Mouse (Mus musculus): ENCODE measurements around the gene Adk.

The Adk gene

DNA sequence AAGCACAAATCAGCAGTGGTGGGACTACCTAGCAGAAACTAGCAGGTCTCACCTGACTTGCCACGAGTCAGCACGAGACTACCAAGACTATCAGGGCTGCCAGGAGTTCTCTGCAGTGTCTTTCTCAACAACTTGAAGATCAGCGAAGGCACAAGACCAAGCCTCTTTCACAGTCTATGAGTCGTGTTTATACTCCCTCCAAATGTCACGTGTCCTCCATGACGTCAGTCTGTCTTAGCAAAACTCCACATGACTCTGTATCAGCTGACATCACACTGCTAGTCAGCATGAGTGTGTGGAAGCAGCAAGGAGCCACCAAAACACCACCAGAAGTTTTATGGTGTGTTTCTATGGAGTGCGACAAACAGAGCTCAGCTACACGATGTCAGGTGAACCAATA, 215.9 kb downstream of the Adk start:
- no peak for DNase-seq (ENCODE audit: low read depth, low spot score)

DNA sequence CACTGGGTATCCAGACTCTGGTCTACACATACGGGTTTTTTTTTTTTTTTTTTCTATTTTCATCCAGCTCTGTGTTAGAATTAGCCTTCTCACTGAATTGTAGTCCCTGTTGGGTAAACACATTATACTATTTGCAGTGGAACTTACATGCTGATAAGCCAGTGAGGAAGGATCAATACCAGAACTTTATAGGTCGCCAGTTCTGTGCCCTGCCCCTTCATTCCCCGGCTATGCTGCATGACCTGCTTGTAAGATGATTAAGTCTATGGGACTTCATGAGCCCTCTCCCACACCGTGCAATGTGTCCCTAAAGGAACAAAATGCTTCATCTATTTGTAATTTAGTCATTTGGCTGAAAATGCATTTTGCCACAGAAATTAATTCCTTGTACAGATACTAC, 219.1 kb downstream of the Adk start:
- no peak for DNase-seq (ENCODE audit: low read depth, low spot score)

DNA sequence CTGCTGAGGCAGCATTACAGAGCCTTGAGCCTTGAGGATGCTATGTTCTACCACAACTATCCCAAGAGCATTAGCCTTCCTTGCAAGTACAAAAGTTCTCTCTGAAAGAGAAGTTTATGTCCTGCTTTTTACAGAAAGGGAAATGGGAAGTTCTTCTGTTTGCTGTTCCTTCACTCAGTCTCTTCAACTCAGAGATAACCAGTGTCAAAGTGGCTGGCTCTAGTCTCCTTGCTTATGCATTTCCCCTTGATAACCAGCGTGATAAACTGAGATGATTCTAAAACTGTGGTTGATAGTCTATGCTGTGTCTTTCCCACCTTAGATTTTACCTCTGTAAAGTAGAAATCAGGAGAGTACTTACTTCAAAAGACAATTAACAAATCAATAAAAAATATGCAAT, 223.4 kb downstream of the Adk start:
- no peak for DNase-seq (ENCODE audit: low read depth, low spot score)

DNA sequence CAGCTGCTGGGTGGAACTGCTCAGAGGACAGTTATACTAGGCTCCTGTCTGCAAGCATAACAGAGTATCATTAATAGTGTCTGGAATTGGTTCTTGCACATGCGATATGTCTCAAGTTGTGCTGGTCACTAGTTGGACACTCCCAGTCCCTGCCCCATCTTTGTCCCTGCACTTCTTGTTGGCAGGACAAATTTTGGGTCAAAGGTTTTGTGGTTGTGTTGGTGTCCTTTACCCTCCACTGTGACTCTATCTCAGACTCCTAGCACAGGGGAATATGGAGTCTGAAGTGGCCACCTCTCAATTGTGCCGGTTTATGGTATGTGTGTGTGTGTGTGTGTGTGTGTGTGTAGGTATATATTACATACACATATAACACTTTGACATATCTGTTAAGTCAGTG, 225.9 kb downstream of the Adk start:
- DNase-seq (ENCODE audit: low read depth, low spot score): no peak

DNA sequence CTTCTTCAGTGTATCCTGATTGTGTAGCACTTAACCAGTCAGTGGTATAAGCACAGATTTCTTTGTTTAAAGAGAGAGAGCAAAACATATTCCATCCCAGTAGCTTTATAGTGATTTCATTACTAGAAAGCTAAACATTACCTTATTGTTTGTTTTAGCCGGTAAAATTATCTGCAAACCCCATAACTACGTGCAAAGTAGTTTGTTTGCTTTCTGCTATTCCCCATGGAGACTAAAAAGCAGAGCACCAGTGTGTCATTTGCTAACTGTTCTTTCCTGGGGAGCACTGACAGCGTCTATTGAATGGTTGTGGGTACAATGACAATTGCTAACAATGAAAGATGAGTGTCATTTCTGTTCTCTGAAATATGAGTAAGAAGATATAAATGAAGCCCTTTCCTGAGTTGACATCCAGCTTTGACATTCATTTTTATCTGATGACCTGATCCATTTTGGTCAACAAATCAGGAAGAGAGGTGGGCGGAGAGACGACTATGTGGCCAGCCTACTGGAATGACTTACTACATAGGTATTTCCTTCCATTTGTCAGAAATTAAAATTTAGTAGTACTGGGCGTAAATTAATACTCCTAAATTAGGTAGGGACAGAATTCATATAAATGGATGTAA, 226.6 kb downstream of the Adk start:
- DNase-seq (ENCODE audit: low read depth, low spot score): no peak

DNA sequence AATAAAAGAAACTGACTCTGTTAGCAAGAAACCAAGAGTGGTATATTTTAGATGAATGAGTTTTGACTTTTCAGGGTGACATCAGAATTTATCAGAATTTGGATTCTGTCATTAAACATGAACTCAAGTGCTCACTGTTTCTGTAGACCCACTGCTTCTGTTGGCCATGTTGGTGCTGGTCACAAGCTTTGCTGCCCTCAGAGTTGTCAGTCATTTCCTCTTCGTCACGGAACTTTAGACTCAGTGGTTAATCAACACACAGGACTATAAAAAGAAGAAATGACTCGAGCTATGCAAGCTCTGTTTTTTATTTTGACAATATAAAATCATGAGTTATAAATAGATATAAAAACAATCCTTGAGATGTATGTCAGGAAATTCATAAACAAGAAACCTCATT, 228.1 kb downstream of the Adk start:
- no peak for DNase-seq (ENCODE audit: low read depth, low spot score)

DNA sequence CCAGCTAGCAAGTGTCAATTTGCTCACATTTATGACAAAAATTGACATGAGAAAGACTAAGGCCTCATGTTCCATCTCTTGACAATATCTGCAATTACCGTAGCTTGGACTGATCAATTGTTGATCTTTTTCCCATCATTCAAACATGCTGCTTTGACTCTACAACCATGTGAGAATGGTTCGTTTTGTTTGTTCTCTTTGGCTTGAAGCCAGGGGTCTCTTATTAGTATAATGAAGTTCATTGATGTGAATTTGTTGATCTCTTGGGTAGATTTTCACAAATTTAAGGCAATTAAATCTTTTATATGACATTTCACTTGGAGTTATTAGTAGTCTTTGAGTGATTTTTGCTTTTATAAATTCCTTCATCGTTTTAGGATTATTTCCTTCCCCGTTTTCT, 229.1 kb downstream of the Adk start:
- DNase-seq (ENCODE audit: low read depth, low spot score): no peak

DNA sequence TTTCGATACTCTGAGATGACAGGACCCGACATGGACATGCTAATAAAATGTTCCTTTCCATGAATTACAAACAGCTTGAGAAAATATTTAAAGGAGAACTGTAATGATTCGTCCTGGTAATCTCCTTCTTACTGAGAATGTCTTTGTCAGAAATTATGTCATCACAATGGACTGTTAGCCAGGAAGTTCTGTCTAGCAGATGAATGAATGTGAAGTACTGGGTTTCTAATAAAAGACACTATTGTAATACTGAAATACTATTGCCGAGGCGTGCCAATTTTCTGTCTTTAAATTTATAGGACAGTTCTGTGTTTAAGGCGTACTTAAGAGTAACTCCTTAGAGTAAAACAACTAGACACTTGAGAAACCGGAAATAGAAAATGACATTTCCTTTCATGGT, 231.7 kb downstream of the Adk start:
- DNase-seq (ENCODE audit: low read depth, low spot score): no peak

DNA sequence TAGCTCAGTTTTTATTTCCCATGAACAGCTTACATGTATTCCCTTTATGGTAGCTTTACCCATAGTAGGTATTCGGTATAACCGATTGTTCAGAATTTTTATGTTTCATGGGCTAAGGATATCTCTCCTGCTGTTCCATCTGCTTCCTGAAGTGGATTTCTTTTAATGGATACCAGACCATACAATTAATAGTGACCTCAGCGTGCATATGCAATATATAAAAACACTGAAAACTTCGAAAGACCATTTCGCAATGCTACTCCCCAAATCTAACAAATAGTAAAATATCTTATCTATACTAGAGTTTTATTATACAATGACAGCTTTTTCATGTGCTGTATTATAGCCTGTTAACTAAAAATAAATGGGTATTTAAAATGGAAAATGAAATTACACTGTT, 232.5 kb downstream of the Adk start:
- no peak for DNase-seq (ENCODE audit: low read depth, low spot score)

DNA sequence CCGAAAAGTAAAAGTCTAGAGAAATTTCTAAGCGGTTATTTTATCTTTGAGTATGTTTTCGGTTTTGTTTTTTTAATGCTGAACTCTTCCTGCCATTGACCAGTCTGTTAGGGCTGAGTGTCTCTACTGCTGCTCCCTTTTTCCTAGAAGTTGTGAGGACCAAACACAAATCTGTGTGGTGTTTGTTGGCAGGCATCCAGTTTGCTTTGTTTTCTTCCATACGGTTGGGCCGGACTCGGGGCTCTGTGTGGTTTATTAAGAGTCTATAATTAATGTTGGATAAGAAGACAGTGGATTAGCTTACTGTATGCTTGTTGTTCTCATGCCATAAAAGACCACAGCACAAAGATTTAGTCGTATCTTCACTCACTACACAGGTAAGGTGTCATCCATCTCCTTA, 233.9 kb downstream of the Adk start:
- DNase-seq (ENCODE audit: low read depth, low spot score): no peak

DNA sequence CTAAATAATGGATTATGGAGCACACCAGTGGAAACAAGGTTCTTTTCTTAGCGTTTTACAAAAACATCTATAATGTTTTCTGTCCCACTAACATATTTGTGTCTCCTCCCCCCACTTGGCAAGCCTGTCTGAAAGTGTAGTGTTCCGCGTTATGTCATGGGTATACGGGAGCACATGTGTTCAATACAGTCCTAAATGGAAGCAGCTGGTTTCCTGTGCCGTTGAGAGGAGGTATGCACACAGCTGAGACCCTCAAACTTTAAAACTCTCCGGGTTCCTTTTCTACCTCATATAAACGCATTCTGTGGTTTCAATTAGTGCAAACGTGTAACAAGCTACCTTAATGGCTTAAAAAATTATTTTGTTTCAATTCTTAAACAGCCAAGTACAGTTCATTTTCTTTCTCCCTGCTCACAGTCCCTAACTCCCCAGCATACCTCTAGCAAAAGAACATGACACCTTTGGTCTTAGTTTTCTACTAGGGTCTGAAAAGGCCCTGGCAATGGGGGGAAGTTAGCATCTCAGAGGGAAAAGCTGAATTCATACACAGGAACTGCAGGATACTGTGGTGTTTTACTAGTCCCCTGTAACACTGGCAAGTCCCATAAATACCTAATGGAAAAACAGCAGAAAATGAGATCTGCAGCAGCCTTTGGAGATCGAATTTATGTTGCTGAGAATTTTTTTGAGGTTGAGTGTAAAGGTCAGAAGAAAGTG, 235.5 kb downstream of the Adk start:
- DNase-seq (ENCODE audit: low read depth, low spot score): peak; percentile 44

DNA sequence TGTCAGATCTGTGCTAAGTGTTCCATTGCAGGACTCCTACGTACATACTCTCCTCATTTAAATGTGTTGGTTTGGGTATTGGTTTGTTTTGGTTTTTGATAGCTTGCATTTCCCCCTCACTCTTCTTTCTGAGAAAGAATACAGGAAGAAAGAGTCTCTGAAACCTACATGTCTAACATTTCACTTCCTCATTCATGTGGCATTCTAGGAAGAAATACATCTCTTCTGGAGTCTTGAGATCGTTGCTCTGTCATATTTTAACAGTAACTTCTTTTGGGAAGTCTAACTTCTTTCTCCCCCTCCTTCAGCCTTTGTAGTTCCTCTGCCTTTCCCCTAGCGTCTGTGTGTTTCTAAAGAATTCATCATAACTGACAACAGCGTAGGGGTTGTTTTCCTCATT, 247.4 kb downstream of the Adk start:
- no peak for DNase-seq (ENCODE audit: low read depth, low spot score)

DNA sequence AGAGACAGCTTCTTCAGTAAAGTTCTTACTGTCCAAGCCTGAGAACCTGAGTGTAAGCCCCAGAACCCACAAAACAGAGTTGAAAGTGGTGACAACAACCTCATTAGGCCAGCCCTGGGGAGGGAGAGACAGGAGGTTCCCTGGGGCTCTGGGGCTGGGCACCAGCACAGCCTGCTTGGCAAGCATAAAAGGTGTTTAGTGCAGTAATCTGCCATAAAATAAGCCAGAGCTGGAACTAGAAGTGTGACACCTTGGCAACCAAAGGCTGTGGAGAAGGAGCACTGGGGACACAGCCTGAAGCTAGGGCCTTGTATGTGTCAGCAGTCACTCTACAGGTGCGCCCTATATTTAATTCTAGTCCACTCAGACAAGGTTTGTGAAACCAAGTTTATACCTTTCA, 252.4 kb downstream of the Adk start:
- no peak for DNase-seq (ENCODE audit: low read depth, low spot score)

DNA sequence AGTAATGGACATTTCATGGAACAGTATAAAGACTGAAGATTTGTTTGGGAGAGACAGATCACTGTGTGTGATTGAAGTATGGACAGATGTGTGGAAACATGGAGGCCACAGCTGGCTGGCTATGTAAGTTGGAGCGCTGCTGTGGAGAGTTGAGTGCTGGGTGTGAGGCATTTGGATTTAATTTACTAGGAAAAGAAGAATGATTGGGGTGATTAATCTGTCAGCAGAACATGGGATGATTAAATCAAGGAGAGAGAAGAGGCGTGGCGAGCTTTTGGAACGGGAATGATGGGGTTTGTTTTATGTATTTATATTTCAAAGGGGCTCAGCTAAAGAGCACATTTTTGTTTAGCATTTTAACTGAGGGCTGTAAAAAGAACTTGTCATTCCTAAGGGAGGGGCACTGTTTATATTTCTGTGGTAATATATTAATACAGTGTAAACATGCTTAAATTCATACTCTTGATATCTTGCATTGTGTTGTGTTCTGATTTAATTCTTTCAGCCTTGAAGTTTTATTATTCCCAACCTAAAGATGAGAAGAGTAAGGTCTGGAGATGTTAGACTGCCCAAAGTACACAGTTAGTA, 256.1 kb downstream of the Adk start:
- peak; percentile 33 for DNase-seq (ENCODE audit: low read depth, low spot score)

DNA sequence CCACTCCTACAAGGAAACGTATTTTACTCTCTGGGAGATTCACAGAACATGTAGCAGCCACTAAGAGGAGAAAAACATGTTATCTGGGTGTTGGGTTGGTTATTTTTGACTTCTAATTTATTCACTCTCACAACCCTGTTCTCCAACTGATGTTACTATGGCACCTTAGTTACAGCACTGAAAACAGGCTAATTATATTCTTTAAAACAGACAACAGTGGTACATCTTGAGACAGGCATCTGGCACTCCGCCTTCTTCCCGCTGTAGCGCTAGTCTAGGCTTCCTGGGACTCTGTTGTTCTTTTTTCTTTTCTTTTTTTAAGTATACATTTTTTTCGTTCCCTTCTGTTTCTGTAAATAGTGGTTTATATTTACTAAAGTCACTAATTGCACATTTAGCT, 258.2 kb downstream of the Adk start:
- DNase-seq (ENCODE audit: low read depth, low spot score): no peak

DNA sequence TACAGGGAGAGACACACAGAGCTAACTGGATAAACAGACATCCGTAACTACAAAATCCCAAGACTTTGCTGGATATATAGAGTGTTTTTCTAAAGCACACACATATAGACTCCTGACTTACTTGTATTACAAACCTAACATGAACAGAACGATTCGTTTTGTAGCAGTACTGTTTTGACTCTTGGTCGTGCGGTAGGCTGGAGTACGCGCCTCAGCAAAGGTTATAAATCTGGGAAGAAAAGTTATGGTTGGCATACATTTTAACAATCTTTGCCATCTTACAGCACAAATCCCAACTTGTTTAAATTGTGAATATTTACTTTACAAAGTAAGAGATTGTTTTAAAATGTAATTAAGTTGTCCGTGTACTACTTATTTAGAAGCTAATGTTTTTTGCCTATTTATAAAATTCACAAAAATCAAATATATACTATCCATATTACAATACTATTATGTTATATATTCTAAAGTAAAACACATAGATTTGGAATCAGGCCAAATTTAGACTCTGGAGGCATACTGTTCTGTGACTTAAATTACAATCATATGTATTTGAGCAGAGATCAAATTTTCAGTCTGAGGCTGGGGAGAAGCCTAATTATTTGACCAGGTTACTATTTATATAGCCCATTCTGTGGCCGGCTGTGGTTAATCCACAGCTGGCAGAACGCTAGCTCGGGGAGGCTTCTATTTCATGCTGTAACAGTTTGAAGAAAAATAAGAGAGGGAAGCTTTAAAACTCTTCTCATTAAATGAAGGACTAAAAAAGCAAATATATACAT, 261.4 kb downstream of the Adk start:
- no peak for DNase-seq (ENCODE audit: low read depth, low spot score)

DNA sequence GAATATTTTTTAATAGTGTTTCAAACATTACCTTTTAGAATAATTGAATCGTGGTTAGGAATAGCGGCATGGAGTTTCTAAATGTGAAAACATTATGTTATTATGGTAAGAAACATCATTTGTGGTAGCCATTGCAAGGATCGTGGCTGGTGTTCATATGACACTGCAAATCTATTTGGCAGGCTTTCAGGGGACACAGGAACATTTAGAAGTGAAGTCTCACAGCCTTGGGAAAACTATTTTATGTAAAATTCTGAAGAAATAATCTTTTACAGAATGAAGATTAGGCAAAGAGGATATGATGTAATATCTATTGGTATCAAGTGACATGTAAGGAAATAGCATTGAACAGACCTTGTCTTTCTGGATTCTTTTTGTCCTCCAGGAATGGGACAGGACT, 262.1 kb downstream of the Adk start:
- no peak for DNase-seq (ENCODE audit: low read depth, low spot score)

DNA sequence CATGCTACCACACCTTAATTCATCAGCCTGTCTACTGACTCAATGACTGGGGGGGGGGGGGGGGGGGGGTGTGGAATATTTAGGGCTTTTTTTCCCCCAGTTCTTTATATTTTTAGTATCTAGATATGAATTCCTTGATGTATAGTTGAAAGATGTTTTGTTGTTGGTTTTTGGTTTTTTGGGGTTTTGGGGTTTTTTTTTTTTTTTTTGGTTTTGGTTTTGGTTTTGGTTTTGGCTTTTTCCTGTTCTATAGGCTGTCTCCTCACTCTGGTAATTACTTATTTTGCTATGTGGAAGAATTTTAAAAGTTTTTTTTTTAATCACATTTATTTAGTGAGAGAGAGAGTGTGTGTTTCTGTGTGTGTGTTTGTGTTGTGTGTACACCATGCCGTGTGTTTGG, 282.5 kb downstream of the Adk start:
- DNase-seq (ENCODE audit: low read depth, low spot score): no peak

DNA sequence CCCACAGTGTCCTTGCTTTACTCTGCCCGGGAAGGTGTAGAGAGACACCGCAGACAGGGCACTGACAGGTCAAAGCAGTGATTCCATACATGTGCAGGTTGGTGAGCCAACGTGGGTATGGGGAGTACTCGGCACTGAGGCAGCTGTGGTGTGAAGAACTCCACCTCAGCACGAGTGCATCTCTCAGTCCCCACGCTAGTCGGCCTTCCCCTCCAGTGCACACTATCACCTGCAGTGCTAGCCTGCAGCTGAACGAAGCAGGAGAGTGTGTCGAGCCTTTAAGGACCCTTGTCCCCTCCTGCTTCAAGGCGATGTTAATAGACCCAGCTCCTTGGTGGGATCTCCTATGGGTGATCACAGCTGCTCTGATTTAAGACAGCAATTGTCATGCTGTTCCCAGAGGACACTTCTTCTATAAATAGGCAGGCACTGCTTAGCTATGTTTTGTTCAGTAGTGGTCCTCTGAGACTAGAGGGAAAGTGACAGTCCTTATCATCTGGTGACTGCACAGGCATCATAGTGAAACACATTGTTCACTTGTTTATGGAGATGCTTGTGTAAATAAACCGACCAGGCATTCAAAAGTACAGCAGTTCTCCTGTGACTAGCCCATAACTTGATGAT, 283.4 kb downstream of the Adk start:
- no peak for DNase-seq (ENCODE audit: low read depth, low spot score)

DNA sequence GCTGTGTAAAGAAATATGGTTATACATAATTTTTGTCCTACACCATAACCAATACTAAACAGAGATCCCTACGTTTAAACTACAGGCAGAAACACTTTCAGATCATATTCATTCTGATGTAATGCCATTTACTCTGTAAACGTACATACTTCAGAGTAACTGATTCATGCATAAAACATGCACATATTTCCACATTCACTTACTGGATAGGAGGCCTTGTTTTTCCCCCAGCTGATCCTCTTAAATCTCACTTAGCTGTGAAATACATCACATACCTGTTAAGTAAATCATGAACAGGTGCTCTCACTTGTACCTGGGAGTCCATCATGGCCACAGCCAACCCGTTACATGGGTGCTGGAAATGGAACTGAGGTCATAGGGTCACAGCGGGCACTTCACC, 285.6 kb downstream of the Adk start:
- DNase-seq (ENCODE audit: low read depth, low spot score): no peak

DNA sequence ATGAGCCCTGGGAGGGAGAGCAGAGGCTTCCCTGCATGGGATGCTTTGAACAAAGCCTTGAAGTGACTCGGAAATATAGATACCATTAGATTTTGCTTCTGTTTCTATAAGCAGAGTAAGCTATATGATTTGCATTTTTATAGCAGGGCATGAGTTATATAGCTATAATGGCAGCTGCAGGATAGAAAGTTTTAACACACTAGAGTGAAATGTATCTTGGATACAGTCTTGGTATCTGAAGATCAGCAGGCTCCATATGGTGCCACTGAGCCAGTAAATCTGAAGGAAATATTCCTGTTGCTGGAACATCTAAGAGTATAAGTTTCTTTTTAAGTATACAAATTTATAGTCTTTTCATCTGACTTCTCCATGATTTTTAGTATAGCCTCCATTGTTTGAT, 288.8 kb downstream of the Adk start:
- DNase-seq (ENCODE audit: low read depth, low spot score): no peak

DNA sequence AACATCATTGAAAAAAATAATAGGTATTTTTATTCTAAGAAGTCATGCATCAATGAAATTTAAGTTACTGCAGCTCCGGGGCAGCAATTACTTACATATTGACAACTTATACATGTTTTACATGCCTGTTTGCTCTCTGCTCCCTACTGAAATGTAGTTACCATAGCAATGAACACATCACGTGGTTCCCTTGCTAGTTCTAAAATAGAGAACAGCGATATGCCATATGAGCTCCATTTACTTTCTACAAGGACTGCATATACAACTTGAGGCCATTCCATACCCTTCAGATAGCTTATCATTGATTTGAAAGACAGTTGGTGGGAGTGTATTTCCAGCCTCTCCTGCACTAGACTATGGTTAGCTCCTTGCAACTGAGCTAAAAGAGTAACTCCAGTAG, 290.6 kb downstream of the Adk start:
- DNase-seq (ENCODE audit: low read depth, low spot score): no peak

Data from mesoderm, embryonic 11.5 days (tissue).